Mouse (Mus musculus): ENCODE results near the gene Ccr2. TPM values are rescaled to one million over a fixed set of nuclear protein-coding genes. Genes with fewer than 3 reads are reported as not detected.
"Not testable (repeated sequence)": the region's sequence is repeated elsewhere in the genome, so short reads cannot be mapped to it uniquely, and the experiment has no call there.

The Ccr2 gene
- total RNA-seq (2021) = 1 to 10 TPM in 1 of 2 experiments, under 1 TPM in 1; 0.78 to 1.2 TPM
- long read RNA-seq, experiment 1 = 0 reads
- long read RNA-seq, experiment 2 = 0 reads

GRCm38 (mm10) chr9:124101723-124102122 is at the start of gene Ccr2:
Gene Ccr2 (plus strand): TSS chr9:124101950.
- DNase-seq = no peak
- intact Hi-C loops (cut with DNase I; ENCODE audit: low total_unique reads) = no loop called here

- no peak for DNase-seq
- intact Hi-C loops (cut with DNase I; ENCODE audit: low total_unique reads) = no loop called here
Observed at GRCm38 (mm10) chr9:124053532-124053931, 48.2 kb upstream of the Ccr2 start.

GRCm38 (mm10) chr9:124056158-124056709 is 45.5 kb upstream of the Ccr2 start:
- intact Hi-C loops (cut with DNase I; ENCODE audit: low total_unique reads) = no loop called here
- no peak for DNase-seq

- no peak for DNase-seq
- intact Hi-C loops (cut with DNase I; ENCODE audit: low total_unique reads) = no loop called here
Observed at GRCm38 (mm10) chr9:124059660-124060352, 41.9 kb upstream of the Ccr2 start.

- DNase-seq; intact Hi-C loops (cut with DNase I; ENCODE audit: low total_unique reads): not testable (repeated sequence)
Observed at GRCm38 (mm10) chr9:124061474-124062432, 40.0 kb upstream of the Ccr2 start.

- intact Hi-C loops (cut with DNase I; ENCODE audit: low total_unique reads) = no loop called here
- DNase-seq = no peak
Observed at GRCm38 (mm10) chr9:124066572-124067103, 35.1 kb upstream of the Ccr2 start.

- DNase-seq = no peak
- intact Hi-C loops (cut with DNase I; ENCODE audit: low total_unique reads) = no loop called here
Observed at GRCm38 (mm10) chr9:124068098-124069058, 33.4 kb upstream of the Ccr2 start.

- no peak for DNase-seq
- intact Hi-C loops (cut with DNase I; ENCODE audit: low total_unique reads) = no loop called here
Observed at GRCm38 (mm10) chr9:124071506-124071905, 30.2 kb upstream of the Ccr2 start.

GRCm38 (mm10) chr9:124079803-124080202 is 21.9 kb upstream of the Ccr2 start:
- DNase-seq = no peak
- intact Hi-C loops (cut with DNase I; ENCODE audit: low total_unique reads) = no loop called here

- intact Hi-C loops (cut with DNase I; ENCODE audit: low total_unique reads); DNase-seq: not testable (repeated sequence)
Observed at GRCm38 (mm10) chr9:124080471-124080870, 21.3 kb upstream of the Ccr2 start.

- DNase-seq = no peak
- intact Hi-C loops (cut with DNase I; ENCODE audit: low total_unique reads) = no loop called here
Observed at GRCm38 (mm10) chr9:124090441-124090840, 11.3 kb upstream of the Ccr2 start.

- no peak for DNase-seq
- intact Hi-C loops (cut with DNase I; ENCODE audit: low total_unique reads) = no loop called here
Observed at GRCm38 (mm10) chr9:124099127-124099526, 2.6 kb upstream of the Ccr2 start.

GRCm38 (mm10) chr9:124100357-124100756 is 1.4 kb upstream of the Ccr2 start:
- intact Hi-C loops (cut with DNase I; ENCODE audit: low total_unique reads) = no loop called here
- DNase-seq = no peak

GRCm38 (mm10) chr9:124103199-124103598 is 1.4 kb downstream of the Ccr2 start:
- no peak for DNase-seq
- intact Hi-C loops (cut with DNase I; ENCODE audit: low total_unique reads) = no loop called here

- intact Hi-C loops (cut with DNase I; ENCODE audit: low total_unique reads) = no loop called here
- DNase-seq = no peak
Observed at GRCm38 (mm10) chr9:124105196-124105595, 3.4 kb downstream of the Ccr2 start.

- intact Hi-C loops (cut with DNase I; ENCODE audit: low total_unique reads) = no loop called here
- no peak for DNase-seq
Observed at GRCm38 (mm10) chr9:124107232-124107631, 5.5 kb downstream of the Ccr2 start.

- intact Hi-C loops (cut with DNase I; ENCODE audit: low total_unique reads) = no loop called here
- no peak for DNase-seq
Observed at GRCm38 (mm10) chr9:124108356-124109127, 6.8 kb downstream of the Ccr2 start.

- intact Hi-C loops (cut with DNase I; ENCODE audit: low total_unique reads) = no loop called here
- DNase-seq = no peak
Observed at GRCm38 (mm10) chr9:124111997-124112396, 10.2 kb downstream of the Ccr2 start.
